Mouse (Mus musculus): ENCODE data around the gene Foxp1. TPM values are rescaled to one million over a fixed set of nuclear protein-coding genes. Genes with fewer than 3 reads are reported as not detected.

Foxp1 gene
- polyA plus RNA-seq, 1 experiment from 2014 or later: 57.8 TPM

DNA sequence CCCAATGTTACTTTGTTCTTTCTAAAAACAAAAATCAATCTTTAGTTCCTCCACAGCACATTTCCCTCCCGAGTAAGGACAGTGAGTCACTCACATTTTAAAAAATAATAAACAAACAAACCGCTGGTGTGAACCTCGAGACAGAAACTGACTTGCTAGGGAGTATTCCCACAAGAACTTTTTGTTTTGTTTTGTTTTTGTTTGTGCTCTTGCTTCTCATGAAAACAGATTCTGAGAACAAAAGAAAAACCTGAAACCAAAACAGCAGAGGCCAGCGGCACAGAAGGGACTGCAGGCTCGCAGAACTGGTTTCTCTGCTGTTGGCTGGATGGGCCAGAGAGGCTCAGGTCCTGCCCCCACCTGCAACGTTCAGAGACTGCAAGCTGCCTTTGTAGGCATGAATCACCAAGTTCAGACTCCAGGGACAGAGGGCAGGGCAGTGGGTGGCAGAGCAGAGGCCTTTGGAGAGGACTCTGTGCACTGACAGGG lies 572.8 kb downstream of the Foxp1 start:
- Histone ChIP-seq H3K27me3 (ENCODE audit: poor library complexity, severe bottlenecking) (peaks cover 40% of the 10 kb centered on the region), H3K27ac (peak overlapping the region; percentile 80), H3K36me3 (replicated peaks) (peaks cover 44% of the 10 kb centered on the region), H3K4me1 (peaks cover 65% of the 10 kb centered on the region), H3K9me3 (no peaks in the 10 kb centered on the region), H3K4me3 (no peak overlapping the region)
- 19% methylated on average over 6 of the region's 6 CpGs for WGBS
- DNase-seq (ENCODE audit: extremely low spot score, low spot score): peak; percentile 27

DNA sequence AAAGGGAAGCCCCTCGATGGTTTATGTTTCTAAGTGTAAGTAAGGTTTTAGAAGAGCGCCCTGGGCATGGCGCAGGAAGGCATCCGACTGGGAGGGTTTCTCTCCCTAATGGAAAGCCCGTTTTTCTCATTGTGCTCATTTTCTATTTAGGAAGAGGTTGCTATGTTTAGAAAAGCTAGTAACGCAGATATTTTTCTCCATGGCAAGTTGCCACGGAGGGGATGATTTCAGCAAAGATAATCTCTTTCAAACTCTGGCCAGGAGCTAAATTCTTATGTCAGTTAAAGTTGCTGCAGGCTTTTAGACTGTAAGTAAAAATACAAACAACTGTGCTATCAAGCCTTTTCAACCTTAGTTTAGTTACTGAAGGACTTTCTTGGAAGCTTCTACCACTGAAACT lies 573.2 kb downstream of the Foxp1 start:
- Histone ChIP-seq H3K27me3 (ENCODE audit: poor library complexity, severe bottlenecking) (peaks cover 42% of the 10 kb centered on the region), H3K4me3 (no peak overlapping the region), H3K27ac (peak overlapping the region; percentile 80), H3K36me3 (replicated peaks) (peaks cover 43% of the 10 kb centered on the region), H3K4me1 (peaks cover 65% of the 10 kb centered on the region), H3K9me3 (no peaks in the 10 kb centered on the region)
- no peak for DNase-seq (ENCODE audit: extremely low spot score, low spot score)
- WGBS: 64% methylated on average over 7 of the region's 7 CpGs

DNA sequence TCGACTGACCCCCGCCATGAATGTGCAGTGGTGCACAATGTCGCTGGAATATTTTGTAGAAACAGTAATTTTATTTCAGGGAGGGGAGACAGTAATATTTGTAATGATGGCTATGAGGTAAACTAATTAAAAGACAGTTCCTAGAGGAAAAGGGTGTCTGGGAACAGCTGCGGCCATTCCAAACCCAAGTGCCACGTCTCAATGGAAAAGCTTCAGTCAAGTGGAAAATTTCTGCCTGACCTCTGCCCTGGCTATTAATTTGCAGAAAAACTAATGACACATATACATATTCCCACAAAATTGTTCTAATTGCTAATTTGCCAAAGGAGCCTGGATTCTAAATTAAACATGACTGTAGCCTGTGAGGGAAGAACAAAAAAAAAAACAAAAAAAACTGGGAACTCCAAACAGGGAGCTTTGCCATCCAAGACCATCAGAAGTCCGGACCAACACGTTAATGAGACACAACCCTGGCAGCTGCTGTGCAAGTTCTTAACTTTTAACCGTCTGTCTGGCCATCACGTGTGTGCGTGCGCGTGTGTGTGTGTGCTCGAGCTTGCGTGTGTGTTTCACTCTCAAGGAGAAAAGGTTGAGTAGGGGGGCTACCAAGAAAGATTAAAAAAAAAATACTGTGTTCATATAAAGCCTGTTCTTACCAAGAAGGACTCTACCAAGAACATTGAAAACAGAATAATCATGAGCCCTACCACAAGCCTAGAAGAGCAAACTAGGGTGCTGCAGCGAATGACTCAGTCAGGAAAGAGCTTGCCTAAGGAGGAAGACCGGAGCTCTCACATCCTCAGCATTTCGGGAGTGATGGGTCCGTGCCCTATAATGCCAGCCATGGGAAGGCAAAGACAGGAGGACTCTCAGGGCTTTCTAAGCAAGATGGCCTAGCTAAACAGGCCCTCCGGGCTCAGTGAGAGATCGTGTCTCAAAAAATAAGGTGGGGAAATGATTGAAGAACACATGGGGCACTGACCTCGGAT lies 574.1 kb downstream of the Foxp1 start:
- DNase-seq (ENCODE audit: extremely low spot score, low spot score): peak; percentile 26
- Histone ChIP-seq H3K9me3 (no peaks in the 10 kb centered on the region), H3K27me3 (ENCODE audit: poor library complexity, severe bottlenecking) (peaks cover 48% of the 10 kb centered on the region), H3K36me3 (replicated peaks) (peaks cover 42% of the 10 kb centered on the region), H3K4me1 (peaks cover 65% of the 10 kb centered on the region), H3K27ac (peak overlapping the region; percentile 80), H3K4me3 (no peak overlapping the region)
- 58% methylated on average over 21 of the region's 21 CpGs for WGBS

DNA sequence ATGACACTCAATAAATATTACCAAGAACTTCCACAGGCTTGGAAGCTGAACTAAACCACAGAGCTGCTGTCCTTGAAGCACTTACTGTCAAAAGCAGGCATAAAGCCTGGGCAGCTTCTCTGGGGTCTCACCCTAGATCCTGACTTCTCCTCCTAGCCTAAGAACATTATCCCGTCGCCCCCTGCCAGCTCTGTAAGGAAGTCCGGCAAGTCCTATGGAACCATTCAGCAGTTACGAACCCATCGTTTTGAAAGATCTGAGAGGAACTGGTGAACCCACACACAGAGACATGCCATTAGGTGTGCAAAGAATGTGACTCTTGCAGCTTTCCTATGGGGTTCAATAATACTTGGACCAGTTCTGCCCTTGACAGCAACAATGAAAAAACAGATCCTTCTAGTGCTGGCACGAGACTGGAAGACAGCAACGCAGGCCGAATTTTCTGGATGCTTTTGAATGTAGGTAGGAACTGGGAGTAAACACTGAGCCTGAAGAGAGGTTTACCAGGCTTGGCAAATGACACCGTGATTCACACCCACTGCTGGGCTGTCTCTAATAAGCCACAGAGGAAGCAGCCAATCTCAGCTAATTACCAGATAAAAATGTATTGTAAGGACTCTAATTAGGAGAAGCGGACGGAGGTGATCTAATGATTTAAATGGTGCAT lies 574.9 kb downstream of the Foxp1 start:
- Histone ChIP-seq H3K9me3 (no peaks in the 10 kb centered on the region), H3K36me3 (replicated peaks) (peaks cover 42% of the 10 kb centered on the region), H3K4me3 (no peak overlapping the region), H3K4me1 (peaks cover 59% of the 10 kb centered on the region), H3K27me3 (ENCODE audit: poor library complexity, severe bottlenecking) (peaks cover 48% of the 10 kb centered on the region), H3K27ac (no peak overlapping the region)
- no peak for DNase-seq (ENCODE audit: extremely low spot score, low spot score)
- WGBS: 38% methylated on average over 11 of the region's 11 CpGs

DNA sequence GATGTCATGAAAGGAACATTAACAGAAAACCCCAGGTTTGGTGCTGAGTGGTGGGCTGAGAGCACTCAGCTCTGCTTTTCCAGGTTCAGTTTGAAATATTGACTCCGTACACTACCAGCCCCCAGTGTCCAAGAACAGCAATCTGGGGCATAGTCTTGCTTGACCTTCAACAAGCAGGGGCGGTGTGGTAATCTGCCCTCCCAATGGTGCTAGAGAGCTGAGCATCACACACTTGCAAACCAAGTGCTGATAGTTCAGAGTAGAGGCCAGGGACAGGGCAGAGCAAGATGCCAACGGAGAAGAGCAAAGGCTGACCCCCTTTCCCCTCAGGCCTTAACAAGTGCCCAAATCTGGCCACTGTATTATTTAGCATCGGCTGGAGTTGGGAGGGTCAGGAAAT lies 575.8 kb downstream of the Foxp1 start:
- Histone ChIP-seq H3K4me1 (peaks cover 59% of the 10 kb centered on the region), H3K27ac (peak overlapping the region; percentile 35; the same call in 1 of the 2 replicates), H3K9me3 (no peaks in the 10 kb centered on the region), H3K36me3 (replicated peaks) (peaks cover 48% of the 10 kb centered on the region), H3K27me3 (ENCODE audit: poor library complexity, severe bottlenecking) (peaks cover 46% of the 10 kb centered on the region), H3K4me3 (no peak overlapping the region)
- no peak for DNase-seq (ENCODE audit: extremely low spot score, low spot score)
- WGBS: 87% methylated on average over 4 of the region's 4 CpGs

DNA sequence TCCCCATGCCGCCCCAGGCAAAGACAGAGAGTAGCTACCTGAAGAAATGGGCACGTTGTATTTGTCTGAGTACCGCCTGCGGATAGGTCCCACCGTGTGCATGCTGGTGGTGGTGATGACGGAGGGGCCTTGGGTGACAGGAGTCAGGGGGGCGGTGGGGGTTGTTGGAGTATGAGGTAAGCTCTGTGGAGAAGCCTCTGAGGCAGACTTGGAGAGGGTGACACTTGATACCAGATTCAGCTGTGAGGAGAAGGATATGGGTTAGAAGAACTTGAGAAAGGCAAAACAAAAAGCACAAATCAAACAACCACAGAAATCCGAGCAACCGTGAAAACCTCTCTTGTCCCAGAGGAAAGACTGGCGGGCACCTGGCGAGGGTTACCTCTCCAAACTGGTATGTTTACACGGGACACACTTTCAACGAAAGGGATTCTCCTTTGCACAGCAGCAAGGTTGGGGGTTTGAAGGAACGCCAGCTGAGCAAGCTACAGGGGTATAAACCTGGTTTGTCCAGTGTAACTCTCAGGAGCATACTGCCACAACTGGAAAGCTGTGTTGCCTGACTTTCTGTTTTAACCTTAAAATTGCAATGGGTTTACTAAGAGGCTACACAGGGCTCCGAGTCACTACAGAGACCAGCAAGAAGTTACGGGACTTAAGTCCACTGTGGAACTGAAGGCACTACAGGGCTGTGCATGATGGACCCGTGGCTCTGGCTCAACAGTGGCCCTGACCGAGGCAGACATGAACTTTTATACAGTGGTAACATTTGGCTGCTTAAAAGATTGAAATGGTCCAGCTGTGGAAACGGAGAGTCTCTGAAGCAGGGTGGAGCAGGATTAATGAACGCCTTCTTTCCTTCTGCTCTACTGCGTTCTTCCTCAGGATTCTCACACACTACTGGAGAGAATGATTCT lies 576.8 kb downstream of the Foxp1 start:
- Histone ChIP-seq H3K27ac (no peak overlapping the region), H3K4me1 (peaks cover 50% of the 10 kb centered on the region), H3K9me3 (no peaks in the 10 kb centered on the region), H3K36me3 (replicated peaks) (peaks cover 55% of the 10 kb centered on the region), H3K4me3 (no peak overlapping the region), H3K27me3 (ENCODE audit: poor library complexity, severe bottlenecking) (peaks cover 37% of the 10 kb centered on the region)
- no peak for DNase-seq (ENCODE audit: extremely low spot score, low spot score)
- WGBS: 86% methylated on average over 21 of the region's 21 CpGs

DNA sequence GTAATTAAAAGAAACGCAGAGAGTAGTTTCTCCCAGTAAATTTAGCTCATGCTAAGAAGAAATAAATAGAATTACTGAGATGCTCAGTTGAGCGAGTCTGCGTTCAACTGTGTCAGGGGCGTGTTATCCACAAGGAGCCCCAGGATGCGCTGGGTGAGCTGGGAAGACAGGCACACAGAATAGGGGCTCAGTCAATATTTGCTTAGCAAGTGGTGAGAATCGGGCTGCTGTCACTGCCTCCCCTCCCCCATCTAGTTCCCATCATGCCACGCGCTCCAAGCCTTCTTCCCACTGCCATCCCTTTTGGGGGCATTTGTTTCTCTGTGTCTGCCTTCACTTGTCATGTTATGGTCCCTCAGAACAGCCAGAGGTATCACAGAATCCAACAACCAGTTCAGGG lies 584.2 kb downstream of the Foxp1 start:
- no peak overlapping the region for H3K27ac ChIP-seq
- H3K36me3 ChIP-seq (replicated peaks): peaks cover 95% of the 10 kb centered on the region
- WGBS: 90% methylated on average over 8 of the region's 8 CpGs

DNA sequence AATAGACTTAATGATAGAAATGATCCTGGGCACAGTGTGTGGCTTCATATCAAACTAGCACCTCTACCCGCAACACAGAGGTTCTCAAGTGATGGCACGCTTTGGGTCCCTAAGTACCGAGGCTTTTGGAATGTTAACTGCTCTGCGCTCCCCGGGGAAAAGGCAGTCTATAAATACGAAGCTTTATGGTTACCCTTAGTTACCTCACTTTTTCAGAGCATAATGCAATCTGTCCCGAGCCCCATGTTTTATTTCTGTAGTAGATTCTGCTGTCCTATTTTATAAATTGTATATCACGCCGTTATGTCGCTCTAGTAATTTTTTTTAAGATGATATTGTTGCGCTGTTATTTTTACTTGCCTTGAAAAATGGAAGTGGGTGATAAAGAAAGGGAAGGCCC lies 585.0 kb downstream of the Foxp1 start:
- Histone ChIP-seq H3K36me3 (replicated peaks) (peaks cover 95% of the 10 kb centered on the region), H3K27me3 (ENCODE audit: poor library complexity, severe bottlenecking) (no peaks in the 10 kb centered on the region), H3K27ac (no peak overlapping the region), H3K9me3 (no peaks in the 10 kb centered on the region), H3K4me3 (no peak overlapping the region), H3K4me1 (peaks cover 19% of the 10 kb centered on the region)
- 94% methylated on average over 11 of the region's 11 CpGs for WGBS
- DNase-seq (ENCODE audit: extremely low spot score, low spot score): no peak

More for the DNA sequence above, 584.2 kb downstream of the Foxp1 start:
- no peaks in the 10 kb centered on the region; the same call in 1 of the 2 replicates for H3K27me3 ChIP-seq (ENCODE audit: poor library complexity, severe bottlenecking)
- H3K4me3 ChIP-seq: no peak overlapping the region
- DNase-seq (ENCODE audit: extremely low spot score, low spot score): no peak
- no peaks in the 10 kb centered on the region for H3K9me3 ChIP-seq
- H3K4me1 ChIP-seq: peaks cover 15% of the 10 kb centered on the region

DNA sequence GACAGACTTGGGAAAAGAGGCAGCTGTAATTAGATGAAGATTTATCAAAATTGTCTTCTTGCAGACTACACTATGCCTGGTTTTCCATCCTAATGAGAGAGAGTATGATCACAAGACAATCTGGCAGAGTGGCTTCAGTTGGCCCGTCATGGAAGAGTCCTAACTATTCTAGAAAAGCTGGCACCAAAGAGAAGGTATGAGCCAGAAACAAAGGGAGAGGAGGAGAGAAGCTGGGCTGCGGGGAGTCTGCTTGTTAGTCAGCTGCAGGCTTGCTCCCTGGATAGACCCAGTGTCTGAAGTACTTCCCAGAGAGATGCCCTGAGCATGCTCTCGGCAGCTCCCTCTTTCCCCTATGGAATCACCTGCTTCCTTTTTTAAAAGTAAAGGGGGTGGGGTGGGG lies 586.1 kb downstream of the Foxp1 start:
- H3K4me1 ChIP-seq: peaks cover 19% of the 10 kb centered on the region
- 80% methylated on average over 3 of the region's 3 CpGs for WGBS
- peaks cover 93% of the 10 kb centered on the region for H3K36me3 ChIP-seq (replicated peaks)
- no peaks in the 10 kb centered on the region for H3K27me3 ChIP-seq (ENCODE audit: poor library complexity, severe bottlenecking)
- no peaks in the 10 kb centered on the region for H3K9me3 ChIP-seq
- H3K27ac ChIP-seq: no peak overlapping the region
- DNase-seq (ENCODE audit: extremely low spot score, low spot score): no peak
- H3K4me3 ChIP-seq: no peak overlapping the region

DNA sequence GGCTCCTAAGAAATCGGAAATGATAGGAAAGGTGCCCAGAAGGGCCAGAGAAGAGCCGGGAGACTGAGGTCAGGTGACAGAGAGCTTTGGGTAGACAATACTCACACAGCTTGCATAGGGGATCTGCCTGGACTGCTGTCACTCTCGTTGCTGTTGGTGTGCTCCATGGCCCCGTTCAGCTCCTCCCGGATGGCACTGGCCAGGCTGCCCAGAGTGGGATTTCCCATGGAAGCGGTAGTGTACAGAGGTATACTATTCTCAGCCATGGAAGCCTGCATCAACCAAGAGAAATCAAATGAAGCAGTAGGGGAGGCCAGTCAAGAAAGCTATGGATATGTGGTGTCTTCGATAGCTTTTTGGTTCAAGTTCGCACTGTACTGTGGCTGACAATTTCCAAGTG lies 587.4 kb downstream of the Foxp1 start:
- Histone ChIP-seq H3K27ac (no peak overlapping the region), H3K27me3 (ENCODE audit: poor library complexity, severe bottlenecking) (no peaks in the 10 kb centered on the region), H3K4me3 (no peak overlapping the region), H3K4me1 (peaks cover 19% of the 10 kb centered on the region), H3K9me3 (no peaks in the 10 kb centered on the region), H3K36me3 (replicated peaks) (peaks cover 93% of the 10 kb centered on the region)
- no peak for DNase-seq (ENCODE audit: extremely low spot score, low spot score)
- 93% methylated on average over 8 of the region's 8 CpGs for WGBS

DNA sequence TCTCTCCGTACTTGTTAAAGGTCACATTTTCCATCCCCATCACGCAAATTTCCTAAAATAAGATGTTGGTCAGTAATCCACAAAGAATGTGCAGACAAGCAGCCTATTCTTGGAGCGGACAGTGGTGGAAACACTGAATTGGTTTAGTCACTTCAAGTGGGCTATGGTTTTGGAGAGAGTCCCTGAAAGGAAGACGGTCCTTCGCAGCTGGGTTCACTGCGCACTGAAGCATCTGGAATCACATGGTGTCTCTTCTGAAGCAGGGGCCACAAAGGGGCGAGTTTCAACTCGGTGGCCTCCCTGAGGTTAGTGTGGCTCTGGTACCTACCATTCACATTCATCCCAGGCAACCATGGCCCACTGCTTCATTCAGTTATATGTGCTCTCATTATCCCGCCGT lies 588.1 kb downstream of the Foxp1 start:
- H3K36me3 ChIP-seq (replicated peaks): peaks cover 94% of the 10 kb centered on the region
- no peaks in the 10 kb centered on the region for H3K27me3 ChIP-seq (ENCODE audit: poor library complexity, severe bottlenecking)
- 90% methylated on average over 10 of the region's 10 CpGs for WGBS
- H3K27ac ChIP-seq: no peak overlapping the region
- H3K9me3 ChIP-seq: 0 out of 2 replicates have a peak, but pooled peaks cover 4% of the 10 kb centered on the region
- H3K4me3 ChIP-seq: no peak overlapping the region
- peaks cover 12% of the 10 kb centered on the region for H3K4me1 ChIP-seq
- DNase-seq (ENCODE audit: extremely low spot score, low spot score): no peak

DNA sequence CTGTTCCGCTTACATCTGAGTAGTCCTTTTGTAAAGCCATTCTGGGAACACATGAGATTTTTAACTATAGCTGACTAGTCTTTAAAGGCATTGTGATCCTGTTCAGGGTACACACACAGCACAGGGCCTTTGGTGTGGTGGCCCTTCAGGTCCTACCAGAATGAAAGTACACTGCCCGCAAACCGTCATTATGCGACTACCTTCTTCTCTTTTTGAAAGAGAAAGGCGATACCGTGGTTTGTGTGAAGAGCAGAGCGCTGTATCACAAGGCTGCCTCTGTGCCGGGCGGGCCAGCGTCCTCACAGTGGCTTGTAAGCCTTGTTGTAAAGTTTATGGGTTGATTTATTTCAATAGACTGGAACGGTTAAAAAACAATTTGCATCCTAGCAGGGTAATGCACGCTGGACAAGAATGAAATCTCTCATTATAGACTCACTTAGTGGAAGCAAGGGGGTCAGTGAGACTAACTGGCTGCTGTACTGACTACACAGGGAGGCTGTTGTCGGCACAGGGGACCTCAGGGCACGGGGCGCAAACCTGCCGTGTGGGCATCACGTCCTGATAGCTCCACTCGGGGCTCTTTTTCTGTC lies 589.3 kb downstream of the Foxp1 start:
- Histone ChIP-seq H3K4me3 (no peak overlapping the region), H3K27ac (0 out of 2 replicates have a peak overlapping the region, but pooled peaks have one; percentile 15), H3K9me3 (0 out of 2 replicates have a peak, but pooled peaks cover 4% of the 10 kb centered on the region), H3K27me3 (ENCODE audit: poor library complexity, severe bottlenecking) (no peaks in the 10 kb centered on the region), H3K4me1 (peaks cover 11% of the 10 kb centered on the region; the same call in 1 of the 2 replicates), H3K36me3 (replicated peaks) (peaks cover 92% of the 10 kb centered on the region)
- no peak for DNase-seq (ENCODE audit: extremely low spot score, low spot score)
- WGBS: 89% methylated on average over 18 of the region's 18 CpGs

Data from forebrain, embryonic 10.5 days (tissue).